Mouse (Mus musculus) hindbrain, embryonic 12.5 days (tissue): ENCODE measurements around the gene Dnah10. TPM values are rescaled to one million over a fixed set of nuclear protein-coding genes. Genes with fewer than 3 reads are reported as not detected.

Experiments
- ATAC-seq: fragments of 200-750 bp; cut with Nextera tagmentation; 2 replicates; pipeline ENCODE4 v1.8.0; 2017; ENCODE audit warnings: moderate TSS enrichment; ENCODE audit not compliant: low FRiP score
- H3K27ac ChIP-seq: fragments of 300-500 bp; sonication (generic); 2 replicates; pipeline ENCODE4 v1.5.1; 2016; ENCODE audit warnings: mild to moderate bottlenecking
- H3K27me3 ChIP-seq: fragments of 300-500 bp; sonication (generic); 2 replicates; pipeline ENCODE4 v1.6.1; 2016; ENCODE audit warnings: mild to moderate bottlenecking
- H3K36me3 ChIP-seq: fragments of 300-500 bp; sonication (generic); 2 replicates; pipeline ENCODE4 v1.6.1; 2016; ENCODE audit warnings: mild to moderate bottlenecking
- H3K4me1 ChIP-seq: fragments of 300-500 bp; sonication (generic); 2 replicates; pipeline ENCODE4 v1.6.1; 2016
- H3K4me2 ChIP-seq: fragments of 300-500 bp; sonication (generic); replicated peaks from 2 replicates; pipeline ENCODE4 v1.6.1; 2016; ENCODE audit warnings: mild to moderate bottlenecking
- H3K4me3 ChIP-seq: fragments of 300-500 bp; sonication (generic); 2 replicates; pipeline ENCODE4 v1.5.1; 2016; ENCODE audit warnings: mild to moderate bottlenecking
- H3K9ac ChIP-seq: fragments of 300-500 bp; sonication (generic); 2 replicates; pipeline ENCODE4 v1.6.1; 2016; ENCODE audit warnings: mild to moderate bottlenecking, moderate library complexity
- H3K9me3 ChIP-seq: fragments of 300-500 bp; sonication (generic); replicated peaks from 2 replicates; pipeline ENCODE4 v1.6.1; 2016; ENCODE audit warnings: mild to moderate bottlenecking
- WGBS: fragments of 180-500 bp; shearing (Covaris S2); methylation state at CpG from one replicate; pipeline ENCODE4 v1.1.7; 2016; 5-methylcytosine and 5-hydroxymethylcytosine counted together
- polyA plus RNA-seq: library from polyadenylated mRNA; unstranded; fragments of >200 nt; fragmentation: Nextera tagmentation; extraction: Ambion mirVana; gene quantifications from 2 replicates; pipeline ENCODE4 v1.2.1, GENCODE M21; 2016

Dnah10 gene
- polyA plus RNA-seq, 1 experiment from 2014 or later: 0.40 TPM

- ATAC-seq: no peak
- no peaks in the 10 kb centered on the region for H3K27me3 ChIP-seq
- 82% methylated on average over 18 of the region's 18 CpGs for WGBS
- H3K27ac ChIP-seq: no peak overlapping the region
- H3K4me2 ChIP-seq: no peak overlapping the region
- H3K9ac ChIP-seq: no peak overlapping the region
- no peak overlapping the region for H3K4me3 ChIP-seq
- peaks cover 3% of the 10 kb centered on the region; the same call in 1 of the 2 replicates for H3K4me1 ChIP-seq
- peaks cover 3% of the 10 kb centered on the region; the same call in 1 of the 2 replicates for H3K9me3 ChIP-seq
- no peaks in the 10 kb centered on the region for H3K36me3 ChIP-seq
Observed at GRCm38 (mm10) chr5:124822128-124822894, 97.4 kb downstream of the Dnah10 start.

GRCm38 (mm10) chr5:124830331-124830730 lies 105.4 kb downstream of the Dnah10 start:
- H3K9me3 ChIP-seq: no peaks in the 10 kb centered on the region
- 94% methylated on average over 12 of the region's 12 CpGs for WGBS
- no peak for ATAC-seq

DNA sequence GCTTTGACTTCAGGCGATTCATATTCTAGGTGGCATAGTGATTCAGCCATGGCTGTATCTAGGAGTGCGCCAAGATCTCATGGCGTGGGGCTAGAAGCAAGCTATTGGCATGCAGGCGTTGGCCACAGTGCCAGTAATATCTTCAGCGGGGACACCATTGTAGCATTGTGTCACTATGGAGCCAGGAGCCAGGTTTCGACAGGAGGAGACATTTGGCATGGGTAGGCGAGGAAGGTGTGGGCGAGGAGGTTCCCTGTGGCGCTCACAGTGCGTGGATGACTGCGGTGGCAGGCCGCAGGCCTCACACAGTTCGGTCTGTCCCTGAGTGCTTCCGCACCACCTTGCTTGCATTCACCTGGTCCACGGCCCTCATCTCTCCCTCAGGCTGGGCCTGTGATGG lies 110.3 kb downstream of the Dnah10 start:
- H3K4me2 ChIP-seq: no peak overlapping the region
- H3K9me3 ChIP-seq: no peaks in the 10 kb centered on the region
- H3K9ac ChIP-seq: no peak overlapping the region
- ATAC-seq: no peak
- WGBS: 94% methylated on average over 15 of the region's 15 CpGs
- no peak overlapping the region for H3K27ac ChIP-seq
- no peaks in the 10 kb centered on the region for H3K27me3 ChIP-seq
- no peak overlapping the region for H3K4me3 ChIP-seq
- no peaks in the 10 kb centered on the region for H3K4me1 ChIP-seq
- peaks cover 34% of the 10 kb centered on the region for H3K36me3 ChIP-seq

More at GRCm38 (mm10) chr5:124830331-124830730, 105.4 kb downstream of the Dnah10 start:
- Histone ChIP-seq H3K4me1 (no peaks in the 10 kb centered on the region), H3K4me3 (no peak overlapping the region), H3K9ac (no peak overlapping the region), H3K27ac (no peak overlapping the region), H3K4me2 (no peak overlapping the region), H3K27me3 (no peaks in the 10 kb centered on the region), H3K36me3 (peaks cover 17% of the 10 kb centered on the region)

DNA sequence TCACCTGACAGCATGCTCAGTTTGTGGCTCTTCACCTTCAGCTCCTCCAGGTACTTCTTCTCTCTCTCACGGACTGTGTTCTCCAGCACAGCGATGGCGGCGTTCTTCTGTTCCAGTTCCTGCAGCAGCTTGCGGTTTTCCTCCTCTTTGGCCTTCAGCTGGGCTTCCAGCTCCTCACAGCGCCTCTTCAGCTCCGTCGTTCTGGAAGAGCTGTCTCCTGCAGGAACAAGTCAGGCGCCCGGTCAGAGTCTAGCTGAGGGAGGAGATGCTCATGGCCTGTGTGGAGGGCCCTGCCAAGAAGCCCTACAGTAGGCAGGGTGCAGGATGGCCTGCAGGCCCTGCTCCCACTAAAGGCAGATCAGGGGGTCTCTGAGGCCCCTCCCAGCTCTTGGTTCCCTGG lies 111.2 kb downstream of the Dnah10 start:
- H3K4me2 ChIP-seq: no peak overlapping the region
- no peaks in the 10 kb centered on the region for H3K9me3 ChIP-seq
- no peaks in the 10 kb centered on the region for H3K27me3 ChIP-seq
- H3K4me3 ChIP-seq: no peak overlapping the region
- 91% methylated on average over 10 of the region's 10 CpGs for WGBS
- no peak overlapping the region for H3K27ac ChIP-seq
- no peak for ATAC-seq
- H3K36me3 ChIP-seq: peaks cover 34% of the 10 kb centered on the region
- no peaks in the 10 kb centered on the region; the same call in 1 of the 2 replicates for H3K4me1 ChIP-seq
- no peak overlapping the region for H3K9ac ChIP-seq

- 68% methylated on average over 4 of the region's 4 CpGs for WGBS
- H3K4me1 ChIP-seq: no peaks in the 10 kb centered on the region; the same call in 1 of the 2 replicates
Observed at GRCm38 (mm10) chr5:124836621-124837020, 111.7 kb downstream of the Dnah10 start.

DNA sequence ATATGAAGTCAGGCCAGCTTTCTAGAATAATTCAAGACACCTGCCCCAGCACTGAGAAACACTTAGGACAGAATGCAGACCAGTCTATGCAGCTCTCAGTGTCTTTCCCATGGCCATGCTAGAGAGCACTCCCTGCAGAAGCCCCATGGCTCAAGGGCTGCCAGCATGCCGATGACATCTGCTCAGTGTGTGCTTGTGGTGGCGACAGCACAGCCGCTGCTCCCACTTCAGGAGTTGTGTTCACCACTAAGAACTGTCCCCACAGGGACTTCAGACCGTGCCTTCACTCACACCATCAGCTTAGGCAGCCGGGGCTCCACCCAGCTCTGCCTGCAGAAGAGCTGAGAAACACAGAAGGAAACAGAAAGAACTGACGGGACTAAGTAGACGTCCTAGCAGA lies 115.3 kb downstream of the Dnah10 start:
- H3K9ac ChIP-seq: no peak overlapping the region
- no peak overlapping the region for H3K4me2 ChIP-seq
- H3K9me3 ChIP-seq: no peaks in the 10 kb centered on the region
- H3K4me3 ChIP-seq: no peak overlapping the region
- H3K36me3 ChIP-seq: peaks cover 17% of the 10 kb centered on the region
- no peak overlapping the region for H3K27ac ChIP-seq
- ATAC-seq: no peak
- WGBS: 75% methylated on average over 7 of the region's 7 CpGs
- no peaks in the 10 kb centered on the region for H3K27me3 ChIP-seq
- peaks cover 4% of the 10 kb centered on the region; the same call in 1 of the 2 replicates for H3K4me1 ChIP-seq

More at GRCm38 (mm10) chr5:124836621-124837020, 111.7 kb downstream of the Dnah10 start:
- H3K27ac ChIP-seq: no peak overlapping the region
- no peaks in the 10 kb centered on the region for H3K9me3 ChIP-seq
- no peak overlapping the region for H3K9ac ChIP-seq
- H3K4me3 ChIP-seq: no peak overlapping the region
- H3K4me2 ChIP-seq: no peak overlapping the region
- no peak for ATAC-seq
- peaks cover 34% of the 10 kb centered on the region for H3K36me3 ChIP-seq
- no peaks in the 10 kb centered on the region for H3K27me3 ChIP-seq

- Histone ChIP-seq H3K9ac (no peak overlapping the region), H3K9me3 (no peaks in the 10 kb centered on the region), H3K4me1 (peaks cover 4% of the 10 kb centered on the region; the same call in 1 of the 2 replicates), H3K4me2 (no peak overlapping the region), H3K27ac (no peak overlapping the region), H3K36me3 (peaks cover 13% of the 10 kb centered on the region), H3K27me3 (no peaks in the 10 kb centered on the region), H3K4me3 (no peak overlapping the region)
- ATAC-seq: no peak
- WGBS: 88% methylated on average over 2 of the region's 2 CpGs
Observed at GRCm38 (mm10) chr5:124840669-124841068, 115.8 kb downstream of the Dnah10 start.

- no peaks in the 10 kb centered on the region for H3K9me3 ChIP-seq
- H3K4me2 ChIP-seq: no peak overlapping the region
- H3K4me3 ChIP-seq: no peak overlapping the region
- H3K4me1 ChIP-seq: peaks cover 9% of the 10 kb centered on the region; the same call in 1 of the 2 replicates
- H3K27ac ChIP-seq: peak overlapping the region; percentile 52
- H3K36me3 ChIP-seq: no peaks in the 10 kb centered on the region
- no peaks in the 10 kb centered on the region for H3K27me3 ChIP-seq
- WGBS: 71% methylated on average over 8 of the region's 8 CpGs
- no peak overlapping the region for H3K9ac ChIP-seq
- ATAC-seq: no peak
Observed at GRCm38 (mm10) chr5:124843386-124843785, 118.5 kb downstream of the Dnah10 start.

GRCm38 (mm10) chr5:124844929-124845328 lies 120.0 kb downstream of the Dnah10 start:
- Histone ChIP-seq H3K9me3 (no peaks in the 10 kb centered on the region), H3K4me3 (no peak overlapping the region), H3K9ac (no peak overlapping the region), H3K27ac (no peak overlapping the region), H3K4me2 (no peak overlapping the region), H3K36me3 (no peaks in the 10 kb centered on the region), H3K27me3 (no peaks in the 10 kb centered on the region), H3K4me1 (peaks cover 9% of the 10 kb centered on the region; the same call in 1 of the 2 replicates)
- WGBS: 81% methylated on average over 4 of the region's 4 CpGs
- ATAC-seq: no peak

GRCm38 (mm10) chr5:124847014-124847413 lies 122.1 kb downstream of the Dnah10 start:
- H3K27ac ChIP-seq: no peak overlapping the region
- H3K4me1 ChIP-seq: peaks cover 15% of the 10 kb centered on the region
- no peaks in the 10 kb centered on the region for H3K9me3 ChIP-seq
- 69% methylated on average over 1 of the region's 1 CpGs for WGBS
- H3K4me3 ChIP-seq: no peak overlapping the region
- H3K4me2 ChIP-seq: no peak overlapping the region
- no peaks in the 10 kb centered on the region for H3K27me3 ChIP-seq
- no peaks in the 10 kb centered on the region for H3K36me3 ChIP-seq
- no peak for ATAC-seq
- H3K9ac ChIP-seq: no peak overlapping the region

GRCm38 (mm10) chr5:124848994-124849393 lies 124.1 kb downstream of the Dnah10 start:
- Histone ChIP-seq H3K27ac (no peak overlapping the region), H3K36me3 (no peaks in the 10 kb centered on the region), H3K27me3 (no peaks in the 10 kb centered on the region), H3K9ac (no peak overlapping the region), H3K4me1 (peaks cover 11% of the 10 kb centered on the region), H3K4me2 (no peak overlapping the region), H3K4me3 (no peak overlapping the region), H3K9me3 (no peaks in the 10 kb centered on the region)
- WGBS: 86% methylated on average over 3 of the region's 3 CpGs
- ATAC-seq: no peak

GRCm38 (mm10) chr5:124851572-124851971 lies 126.7 kb downstream of the Dnah10 start:
- WGBS: 56% methylated on average over 4 of the region's 4 CpGs
- no peak for ATAC-seq
- H3K4me2 ChIP-seq: no peak overlapping the region

DNA sequence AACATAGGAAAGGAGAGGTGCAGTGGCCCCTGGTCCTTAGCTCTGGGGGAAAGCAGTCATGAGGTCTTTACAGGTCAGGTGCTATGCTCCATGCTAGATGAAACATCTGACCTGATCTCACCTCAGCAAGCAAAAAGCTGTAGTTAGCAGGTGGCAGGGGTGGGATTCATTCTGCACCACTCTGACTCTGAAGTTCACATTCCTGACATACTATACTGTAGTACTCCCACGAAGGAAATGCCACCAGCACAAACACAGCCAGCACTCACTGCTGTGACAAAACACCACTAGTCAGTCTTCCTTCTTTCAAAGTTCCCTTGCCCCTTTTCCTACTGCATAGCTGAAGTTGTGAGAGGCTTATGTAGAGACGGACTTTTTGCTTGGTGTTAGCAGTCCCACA lies 127.4 kb downstream of the Dnah10 start:
- Histone ChIP-seq H3K4me2 (no peak overlapping the region), H3K4me3 (no peak overlapping the region), H3K9me3 (no peaks in the 10 kb centered on the region), H3K27me3 (no peaks in the 10 kb centered on the region), H3K27ac (no peak overlapping the region), H3K36me3 (no peaks in the 10 kb centered on the region), H3K4me1 (peaks cover 6% of the 10 kb centered on the region), H3K9ac (no peak overlapping the region)
- no peak for ATAC-seq
- 33% methylated on average over 2 of the region's 2 CpGs for WGBS

More at GRCm38 (mm10) chr5:124851572-124851971, 126.7 kb downstream of the Dnah10 start:
- H3K9me3 ChIP-seq: no peaks in the 10 kb centered on the region
- no peak overlapping the region for H3K9ac ChIP-seq
- H3K27ac ChIP-seq: no peak overlapping the region
- H3K4me1 ChIP-seq: peaks cover 11% of the 10 kb centered on the region
- H3K36me3 ChIP-seq: no peaks in the 10 kb centered on the region
- H3K27me3 ChIP-seq: no peaks in the 10 kb centered on the region
- no peak overlapping the region for H3K4me3 ChIP-seq
